Mouse (Mus musculus): ENCODE results near the gene Dab1. TPM values are rescaled to one million over a fixed set of nuclear protein-coding genes. Genes with fewer than 3 reads are reported as not detected.

The Dab1 gene
- polyA plus RNA-seq (2015; fragmentation: Nextera tagmentation; extraction: Ambion mirVana): 1.3 TPM in 2 replicates

DNA sequence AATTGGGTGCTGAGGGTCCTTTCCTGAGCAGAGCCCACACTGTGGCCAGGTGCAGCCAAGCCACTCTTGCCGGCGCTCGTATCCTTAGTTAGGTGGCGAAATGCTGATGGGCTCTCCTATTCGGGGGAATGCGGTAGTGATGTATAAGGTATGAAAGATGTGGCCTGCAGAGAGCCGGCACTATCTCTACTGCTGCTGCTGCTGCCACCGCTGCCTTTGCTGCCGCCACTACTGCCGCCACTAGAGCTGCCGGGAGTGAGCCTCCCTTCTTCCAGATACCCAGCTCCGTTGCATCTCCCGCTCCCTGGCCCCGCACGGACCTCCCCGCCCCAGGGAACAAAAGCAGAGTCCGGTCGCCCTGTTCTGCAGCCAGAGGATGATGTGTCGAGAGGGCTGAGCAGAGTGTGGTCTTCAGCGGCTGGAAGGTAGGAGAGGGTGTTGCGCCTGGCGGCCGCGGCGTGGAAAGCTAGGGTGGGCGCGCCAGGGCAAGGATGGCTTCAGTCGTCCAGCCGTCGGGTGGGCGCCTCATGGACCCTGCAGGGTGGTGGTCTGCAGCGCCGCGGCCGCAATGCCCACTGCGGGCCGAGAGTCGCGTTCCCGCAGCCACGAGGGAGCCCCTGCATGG, at the start of gene Dab1:
Gene Dab1 (plus strand): TSS at position 39 of the 625 bp plus-strand sequence.
- no peak for ATAC-seq (ENCODE audit: low read depth)
- H3K4me1 ChIP-seq (ENCODE audit: control insufficient read depth, low read depth, low read length): no peaks in the 10 kb centered on the region
- H3K9ac ChIP-seq (ENCODE audit: low read depth, low read length): no peak within 1 kb of the TSS
- WGBS (ENCODE audit: insufficient replicate concordance): 3% methylated on average over 41 of the region's 41 CpGs
- no peaks in the 10 kb centered on the region for H3K36me3 ChIP-seq (ENCODE audit: control insufficient read depth, insufficient read depth)
- no peaks in the 10 kb centered on the region for H3K9me3 ChIP-seq (replicated peaks; ENCODE audit: control insufficient read depth, low read length)
- H3K27ac ChIP-seq (ENCODE audit: low read length): no peak within 1 kb of the TSS
- H3K27me3 ChIP-seq (ENCODE audit: control insufficient read depth, insufficient read depth, low read depth, low read length): peaks cover 24% of the 10 kb centered on the region
- H3K4me2 ChIP-seq (ENCODE audit: low read depth, low read length): no peak within 1 kb of the TSS
- H3K4me3 ChIP-seq (ENCODE audit: low read depth, low read length): no peak within 1 kb of the TSS

- no peak for ATAC-seq (ENCODE audit: low read depth)
- H3K4me1 ChIP-seq (ENCODE audit: control insufficient read depth, low read depth, low read length): no peaks in the 10 kb centered on the region
- H3K9me3 ChIP-seq (replicated peaks; ENCODE audit: control insufficient read depth, low read length): no peaks in the 10 kb centered on the region
- 47% methylated on average over 4 of the region's 4 CpGs for WGBS (ENCODE audit: insufficient replicate concordance)
- no peak overlapping the region for H3K9ac ChIP-seq (ENCODE audit: low read depth, low read length)
- no peaks in the 10 kb centered on the region for H3K27me3 ChIP-seq (ENCODE audit: control insufficient read depth, insufficient read depth, low read depth, low read length)
- no peak overlapping the region for H3K4me3 ChIP-seq (ENCODE audit: low read depth, low read length)
- H3K36me3 ChIP-seq (ENCODE audit: control insufficient read depth, insufficient read depth): no peaks in the 10 kb centered on the region
- no peak overlapping the region for H3K4me2 ChIP-seq (ENCODE audit: low read depth, low read length)
- H3K27ac ChIP-seq (ENCODE audit: low read length): no peak overlapping the region
Measured at GRCm38 (mm10) chr4:103571721-103572352, 47.3 kb upstream of the Dab1 start.

GRCm38 (mm10) chr4:103575556-103575955, 43.6 kb upstream of the Dab1 start:
- 56% methylated on average over 2 of the region's 2 CpGs for WGBS (ENCODE audit: insufficient replicate concordance)
- ATAC-seq (ENCODE audit: low read depth): no peak
- Histone ChIP-seq H3K27ac (ENCODE audit: low read length) (no peak overlapping the region), H3K9ac (ENCODE audit: low read depth, low read length) (no peak overlapping the region), H3K36me3 (ENCODE audit: control insufficient read depth, insufficient read depth) (no peaks in the 10 kb centered on the region), H3K4me2 (ENCODE audit: low read depth, low read length) (no peak overlapping the region), H3K4me3 (ENCODE audit: low read depth, low read length) (no peak overlapping the region), H3K9me3 (replicated peaks; ENCODE audit: control insufficient read depth, low read length) (no peaks in the 10 kb centered on the region), H3K4me1 (ENCODE audit: control insufficient read depth, low read depth, low read length) (no peaks in the 10 kb centered on the region), H3K27me3 (ENCODE audit: control insufficient read depth, insufficient read depth, low read depth, low read length) (no peaks in the 10 kb centered on the region)

DNA sequence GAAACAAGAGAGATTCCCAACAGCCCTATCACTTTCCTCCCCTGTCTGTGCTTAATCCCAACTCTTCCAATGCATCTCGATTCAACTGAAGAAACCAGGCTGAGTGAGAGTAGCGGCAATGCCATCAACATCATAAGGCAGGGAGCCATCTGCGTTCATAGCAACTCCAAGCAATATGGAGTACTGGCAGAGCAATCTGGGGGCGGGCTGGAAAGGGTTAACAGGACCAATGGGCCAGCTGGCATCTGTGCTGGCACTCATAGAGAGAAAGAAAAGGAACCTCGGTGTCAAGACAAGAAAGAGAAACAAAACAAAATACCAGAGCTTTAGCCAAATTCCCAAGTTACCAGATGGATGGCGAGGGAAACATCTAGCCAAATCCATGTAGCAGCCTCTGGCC, 42.9 kb upstream of the Dab1 start:
- no peaks in the 10 kb centered on the region for H3K36me3 ChIP-seq (ENCODE audit: control insufficient read depth, insufficient read depth)
- ATAC-seq (ENCODE audit: low read depth): no peak
- no peak overlapping the region for H3K27ac ChIP-seq (ENCODE audit: low read length)
- WGBS (ENCODE audit: insufficient replicate concordance): 60% methylated on average over 6 of the region's 6 CpGs
- no peaks in the 10 kb centered on the region for H3K27me3 ChIP-seq (ENCODE audit: control insufficient read depth, insufficient read depth, low read depth, low read length)
- H3K9me3 ChIP-seq (replicated peaks; ENCODE audit: control insufficient read depth, low read length): no peaks in the 10 kb centered on the region
- H3K4me1 ChIP-seq (ENCODE audit: control insufficient read depth, low read depth, low read length): no peaks in the 10 kb centered on the region
- no peak overlapping the region for H3K4me3 ChIP-seq (ENCODE audit: low read depth, low read length)
- H3K4me2 ChIP-seq (ENCODE audit: low read depth, low read length): no peak overlapping the region
- no peak overlapping the region for H3K9ac ChIP-seq (ENCODE audit: low read depth, low read length)

DNA sequence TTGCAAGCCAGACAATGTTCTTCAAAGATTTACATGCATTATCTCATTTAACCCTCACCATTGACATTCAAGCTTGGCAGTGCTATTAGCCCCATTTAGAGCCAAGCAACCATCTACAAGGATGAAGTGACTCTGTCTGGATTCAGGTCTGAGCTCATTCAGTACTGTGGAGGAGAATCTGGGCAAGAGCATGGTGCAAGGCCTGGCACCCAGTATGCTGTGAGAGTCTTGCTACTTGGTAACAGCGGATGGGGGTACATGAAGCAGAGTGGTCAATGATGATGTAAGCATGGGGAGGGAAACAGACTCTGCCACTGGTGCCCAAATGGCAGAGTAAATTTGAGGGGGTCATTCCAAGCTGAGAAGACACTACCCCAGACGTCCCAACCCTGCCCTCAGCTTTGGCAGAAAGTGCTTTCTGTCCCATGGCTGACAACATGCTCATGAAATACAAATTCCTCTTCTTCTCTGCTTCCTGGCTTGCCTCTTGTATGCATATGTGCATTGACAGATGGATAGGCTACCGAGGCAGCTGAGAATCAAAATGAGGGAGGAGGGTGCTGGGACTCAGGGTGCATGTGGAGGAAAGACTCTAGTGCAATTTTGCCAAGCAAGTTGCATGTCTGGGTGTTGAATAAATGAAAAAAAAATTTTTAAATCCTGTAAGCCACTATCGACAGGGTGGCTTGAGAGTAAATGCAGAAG, 41.9 kb upstream of the Dab1 start:
- Histone ChIP-seq H3K36me3 (ENCODE audit: control insufficient read depth, insufficient read depth) (no peaks in the 10 kb centered on the region), H3K27ac (ENCODE audit: low read length) (no peak overlapping the region), H3K4me1 (ENCODE audit: control insufficient read depth, low read depth, low read length) (no peaks in the 10 kb centered on the region), H3K4me3 (ENCODE audit: low read depth, low read length) (no peak overlapping the region), H3K27me3 (ENCODE audit: control insufficient read depth, insufficient read depth, low read depth, low read length) (no peaks in the 10 kb centered on the region), H3K4me2 (ENCODE audit: low read depth, low read length) (no peak overlapping the region), H3K9me3 (replicated peaks; ENCODE audit: control insufficient read depth, low read length) (no peaks in the 10 kb centered on the region), H3K9ac (ENCODE audit: low read depth, low read length) (no peak overlapping the region)
- WGBS (ENCODE audit: insufficient replicate concordance): 49% methylated on average over 4 of the region's 4 CpGs
- no peak for ATAC-seq (ENCODE audit: low read depth)

GRCm38 (mm10) chr4:103577821-103578220, 41.3 kb upstream of the Dab1 start:
- no peak overlapping the region for H3K4me2 ChIP-seq (ENCODE audit: low read depth, low read length)

GRCm38 (mm10) chr4:103580021-103580420, 39.1 kb upstream of the Dab1 start:
- no peak overlapping the region for H3K9ac ChIP-seq (ENCODE audit: low read depth, low read length)
- ATAC-seq (ENCODE audit: low read depth): no peak
- no peak overlapping the region for H3K4me3 ChIP-seq (ENCODE audit: low read depth, low read length)
- no peaks in the 10 kb centered on the region for H3K36me3 ChIP-seq (ENCODE audit: control insufficient read depth, insufficient read depth)
- H3K4me2 ChIP-seq (ENCODE audit: low read depth, low read length): no peak overlapping the region
- H3K4me1 ChIP-seq (ENCODE audit: control insufficient read depth, low read depth, low read length): no peaks in the 10 kb centered on the region
- H3K27me3 ChIP-seq (ENCODE audit: control insufficient read depth, insufficient read depth, low read depth, low read length): no peaks in the 10 kb centered on the region
- 67% methylated on average over 9 of the region's 9 CpGs for WGBS (ENCODE audit: insufficient replicate concordance)
- H3K27ac ChIP-seq (ENCODE audit: low read length): no peak overlapping the region
- no peaks in the 10 kb centered on the region for H3K9me3 ChIP-seq (replicated peaks; ENCODE audit: control insufficient read depth, low read length)

More at GRCm38 (mm10) chr4:103577821-103578220, 41.3 kb upstream of the Dab1 start:
- H3K27me3 ChIP-seq (ENCODE audit: control insufficient read depth, insufficient read depth, low read depth, low read length): no peaks in the 10 kb centered on the region
- H3K4me1 ChIP-seq (ENCODE audit: control insufficient read depth, low read depth, low read length): no peaks in the 10 kb centered on the region
- no peaks in the 10 kb centered on the region for H3K9me3 ChIP-seq (replicated peaks; ENCODE audit: control insufficient read depth, low read length)
- 60% methylated on average over 7 of the region's 7 CpGs for WGBS (ENCODE audit: insufficient replicate concordance)
- no peak overlapping the region for H3K27ac ChIP-seq (ENCODE audit: low read length)
- no peaks in the 10 kb centered on the region for H3K36me3 ChIP-seq (ENCODE audit: control insufficient read depth, insufficient read depth)
- no peak overlapping the region for H3K4me3 ChIP-seq (ENCODE audit: low read depth, low read length)
- no peak overlapping the region for H3K9ac ChIP-seq (ENCODE audit: low read depth, low read length)
- no peak for ATAC-seq (ENCODE audit: low read depth)

DNA sequence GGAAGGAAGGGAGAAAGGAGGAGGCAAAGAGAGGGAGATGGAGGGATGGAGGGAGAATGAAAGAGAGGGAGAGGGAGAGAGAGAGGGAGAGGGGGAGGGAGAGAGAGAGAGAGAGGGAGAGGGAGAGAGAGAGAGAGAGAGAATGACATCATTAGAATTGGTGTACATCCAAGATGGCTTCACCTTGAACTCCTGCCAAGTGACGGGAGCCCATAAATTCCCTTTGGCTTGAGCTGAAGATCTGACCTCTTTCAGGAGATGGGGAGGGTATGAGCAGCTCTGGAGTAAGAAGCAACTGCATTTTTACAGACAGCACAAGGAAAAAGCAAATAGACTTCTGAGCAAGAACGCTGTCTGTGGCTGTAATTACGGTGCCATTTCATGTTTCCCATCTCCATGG, 4.1 kb upstream of the Dab1 start:
- H3K9me3 ChIP-seq (replicated peaks; ENCODE audit: control insufficient read depth, low read length): no peaks in the 10 kb centered on the region
- H3K27me3 ChIP-seq (ENCODE audit: control insufficient read depth, insufficient read depth, low read depth, low read length): peaks cover 17% of the 10 kb centered on the region
- H3K4me2 ChIP-seq (ENCODE audit: low read depth, low read length): no peak overlapping the region
- H3K4me1 ChIP-seq (ENCODE audit: control insufficient read depth, low read depth, low read length): no peaks in the 10 kb centered on the region
- H3K27ac ChIP-seq (ENCODE audit: low read length): no peak overlapping the region
- WGBS (ENCODE audit: insufficient replicate concordance): 56% methylated on average over 3 of the region's 3 CpGs
- no peak overlapping the region for H3K4me3 ChIP-seq (ENCODE audit: low read depth, low read length)
- H3K36me3 ChIP-seq (ENCODE audit: control insufficient read depth, insufficient read depth): no peaks in the 10 kb centered on the region
- H3K9ac ChIP-seq (ENCODE audit: low read depth, low read length): no peak overlapping the region
- ATAC-seq (ENCODE audit: low read depth): no peak

DNA sequence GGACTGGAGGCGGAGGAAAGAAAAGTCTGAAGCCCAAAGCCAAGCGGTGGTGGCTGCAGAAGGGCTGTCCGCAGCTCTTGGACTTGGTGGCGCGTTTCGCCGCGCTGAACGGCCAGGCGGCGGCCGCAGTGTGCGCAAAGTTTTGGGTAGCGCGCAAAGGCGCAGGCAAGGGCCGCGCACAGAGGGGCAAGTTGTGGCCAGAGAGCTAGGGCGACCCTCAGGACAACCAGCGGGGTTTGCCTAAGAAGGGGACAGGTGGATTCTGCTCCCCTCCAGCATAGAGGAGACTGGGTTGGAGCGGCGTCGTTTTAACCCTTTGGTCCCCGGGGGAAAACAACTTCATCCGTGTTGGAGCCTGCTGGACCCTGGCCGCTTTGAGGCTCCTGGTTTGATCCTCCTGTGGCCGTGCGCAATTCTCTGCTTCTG, 800 bp downstream of the Dab1 start:
- Histone ChIP-seq H3K4me3 (ENCODE audit: low read depth, low read length) (no peak overlapping the region), H3K27ac (ENCODE audit: low read length) (no peak overlapping the region), H3K36me3 (ENCODE audit: control insufficient read depth, insufficient read depth) (no peaks in the 10 kb centered on the region)

More for the DNA sequence above, 800 bp downstream of the Dab1 start:
- no peaks in the 10 kb centered on the region for H3K9me3 ChIP-seq (replicated peaks; ENCODE audit: control insufficient read depth, low read length)
- ATAC-seq (ENCODE audit: low read depth): no peak
- no peak overlapping the region for H3K4me2 ChIP-seq (ENCODE audit: low read depth, low read length)
- H3K27me3 ChIP-seq (ENCODE audit: control insufficient read depth, insufficient read depth, low read depth, low read length): peaks cover 24% of the 10 kb centered on the region
- WGBS (ENCODE audit: insufficient replicate concordance): under 1% methylated on average over 28 of the region's 28 CpGs
- H3K4me1 ChIP-seq (ENCODE audit: control insufficient read depth, low read depth, low read length): no peaks in the 10 kb centered on the region
- H3K9ac ChIP-seq (ENCODE audit: low read depth, low read length): no peak overlapping the region

Measured in liver, embryonic 16.5 days (tissue).